Mouse (Mus musculus) G1E (cell line): ENCODE measurements at regions not wholly inside any gene's neighbourhood (a gene's known extent, or its start where the extent isn't known, plus 50 kb on each side); places are given as distances from the start of the nearest gene placed in this dataset.

Experiments used
- ATAC-seq: 2 replicates; pipeline ENCODE4 v1.8.0; 2016; ENCODE audit warnings: mild to moderate bottlenecking; ENCODE audit not compliant: insufficient number of reproducible peaks, poor library complexity, low FRiP score, severe bottlenecking; ENCODE audit errors: extremely low read depth
- DNase-seq: peaks from one replicate; pipeline ENCODE4 v3.0.0; 2012; ENCODE audit warnings: low spot score
- H3K27me3 ChIP-seq: 2 replicates; pipeline ENCODE4 v1.6.1; 2012; ENCODE audit warnings: mild to moderate bottlenecking, low read length, inconsistent platforms; ENCODE audit not compliant: insufficient read depth
- H3K36me3 ChIP-seq: replicated peaks from 2 replicates; pipeline ENCODE3; 2012; ENCODE audit warnings: mild to moderate bottlenecking, inconsistent platforms
- H3K4me1 ChIP-seq: 2 replicates; pipeline ENCODE4 v1.6.1; 2012; ENCODE audit warnings: low read depth, low read length, inconsistent platforms, mixed read lengths; ENCODE audit not compliant: insufficient read depth
- H3K4me3 ChIP-seq: 2 replicates; pipeline ENCODE4 v1.5.1; 2012; ENCODE audit warnings: low read depth, mild to moderate bottlenecking, inconsistent platforms, low read length, moderate library complexity, mixed read lengths
- H3K9me3 ChIP-seq: replicated peaks from 2 replicates; pipeline ENCODE4 v1.6.1; 2012; ENCODE audit warnings: inconsistent platforms
- CTCF ChIP-seq: IDR thresholded peaks from 2 replicates; pipeline ENCODE4 v1.5.1; 2012; ENCODE audit warnings: low read depth, low read length, inconsistent platforms, mixed read lengths
- GATA1 ChIP-seq: IDR thresholded peaks from 2 replicates; pipeline ENCODE4 v1.6.1; 2012; ENCODE audit warnings: borderline replicate concordance, low read length, inconsistent platforms, mixed read lengths
- GATA2 ChIP-seq: IDR thresholded peaks from 2 replicates; pipeline ENCODE4 v1.6.1; 2012; ENCODE audit warnings: low read depth, low read length, inconsistent platforms, borderline replicate concordance
- POLR2AphosphoS5 ChIP-seq: IDR thresholded peaks from 2 replicates; pipeline ENCODE4 v1.6.1; 2012; ENCODE audit warnings: low read depth, low read length, inconsistent platforms; ENCODE audit not compliant: insufficient replicate concordance
- TAL1 ChIP-seq: conservative IDR thresholded peaks from 2 replicates; pipeline ENCODE4 v1.6.1; 2012; ENCODE audit warnings: low read depth, low read length, inconsistent platforms, mixed read lengths

GRCm38 (mm10) chr4:153899721-153900120, 57.3 kb upstream of the A430005L14Rik start:
- Histone ChIP-seq H3K36me3 (no peaks in the 10 kb centered on the region), H3K27me3 (no peaks in the 10 kb centered on the region), H3K9me3 (peaks cover 78% of the 10 kb centered on the region), H3K4me3 (no peak overlapping the region), H3K4me1 (no peaks in the 10 kb centered on the region)
- ATAC-seq (no peak), DNase-seq (no peak)
- TF ChIP-seq CTCF (no peak), GATA1 (no peak), POLR2AphosphoS5 (no peak), TAL1 (no peak), GATA2 (no peak)

GRCm38 (mm10) chr4:153905076-153905475, 52.0 kb upstream of the A430005L14Rik start:
- peaks cover 86% of the 10 kb centered on the region for H3K9me3 ChIP-seq
- no peak for TF ChIP-seq TAL1
- no peak for TF ChIP-seq GATA1
- no peak for TF ChIP-seq GATA2
- TF ChIP-seq CTCF: no peak
- TF ChIP-seq POLR2AphosphoS5: no peak
- H3K36me3 ChIP-seq: no peaks in the 10 kb centered on the region
- H3K4me1 ChIP-seq: no peaks in the 10 kb centered on the region
- H3K27me3 ChIP-seq: no peaks in the 10 kb centered on the region; the same call in 1 of the 2 replicates
- no peak overlapping the region for H3K4me3 ChIP-seq
- ATAC-seq (no peak), DNase-seq (no peak)

GRCm38 (mm10) chr4:153905511-153905910, 51.5 kb upstream of the A430005L14Rik start:
- Histone ChIP-seq H3K36me3 (no peaks in the 10 kb centered on the region), H3K9me3 (peaks cover 84% of the 10 kb centered on the region), H3K27me3 (no peaks in the 10 kb centered on the region; the same call in 1 of the 2 replicates), H3K4me1 (no peaks in the 10 kb centered on the region), H3K4me3 (no peak overlapping the region)
- DNase-seq (no peak), ATAC-seq (no peak)
- no peak for TF ChIP-seq POLR2AphosphoS5
- TF ChIP-seq GATA2: no peak
- no peak for TF ChIP-seq CTCF
- TF ChIP-seq TAL1: no peak
- no peak for TF ChIP-seq GATA1
